Mouse (Mus musculus): ENCODE results near the gene Hoxd8. TPM values are rescaled to one million over a fixed set of nuclear protein-coding genes. Genes with fewer than 3 reads are reported as not detected.

Gene Hoxd8
- total RNA-seq, 1 experiment, result 1.2 TPM

GRCm38 (mm10) chr2:74699664-74700545 is 4.5 kb upstream of the Hoxd8 start:
- Histone ChIP-seq H3K4me3 (ENCODE audit: insufficient read depth in 1 of 2, low read depth in 1 of 2, low read length in 2 of 2, poor library complexity in 1 of 2, severe bottlenecking in 1 of 2) (no peak overlapping the region), H3K36me3 (ENCODE audit: control insufficient read depth, insufficient read depth, low read length, poor library complexity, severe bottlenecking) (no peaks in the 10 kb centered on the region), H3K9me3 (ENCODE audit: control insufficient read depth, insufficient read depth, low read depth, low read length) (no peaks in the 10 kb centered on the region), H3K27ac (ENCODE audit: insufficient read depth, low read depth, low read length, poor library complexity, severe bottlenecking) (no peak overlapping the region), H3K4me1 (ENCODE audit: control insufficient read depth in 2 of 2, insufficient read depth in 2 of 2, low read length in 2 of 2, poor library complexity in 1 of 2) (peaks cover 0 to 4% of the 10 kb centered on the region in 2 experiments; a peak in 1 of 4 replicates), H3K9ac (ENCODE audit: insufficient read depth, low read depth, low read length, poor library complexity, severe bottlenecking) (no peak overlapping the region)
- DNase-seq (ENCODE audit: low read depth, low spot score), result no peak
- TF ChIP-seq ZNF384 (IDR thresholded peaks at IDR 0.05; ENCODE audit: low read depth, low read length) (no peak), MAFK (IDR thresholded peaks at IDR 0.05; ENCODE audit: insufficient read depth, low read depth, low read length) (no peak), ZC3H11A (IDR thresholded peaks at IDR 0.05; ENCODE audit: borderline replicate concordance, low read depth, low read length) (no peak)
- in situ Hi-C loops (cut with MboI; ENCODE audit: low sequenced_read_pairs in 2 of 2, unreplicated experiment in 2 of 2), result loop anchor here (5.0 to 25.0 kb wide), 3 partner anchors 442 to 887 kb away; no protein-coding TSS in a partner anchor

GRCm38 (mm10) chr2:74700546-74701112 is 3.8 kb upstream of the Hoxd8 start:
- in situ Hi-C loops (cut with MboI; ENCODE audit: low sequenced_read_pairs in 2 of 2, unreplicated experiment in 2 of 2), result loop anchor here (5.0 to 25.0 kb wide), 3 partner anchors 442 to 887 kb away; no protein-coding TSS in a partner anchor
- TF ChIP-seq HCFC1 (IDR thresholded peaks at IDR 0.05; ENCODE audit: borderline replicate concordance, insufficient read depth, low read length) (no peak), ZNF384 (IDR thresholded peaks at IDR 0.05; ENCODE audit: low read depth, low read length) (no peak), ZC3H11A (IDR thresholded peaks at IDR 0.05; ENCODE audit: borderline replicate concordance, low read depth, low read length) (no peak), CHD2 (IDR thresholded peaks at IDR 0.05; ENCODE audit: low read depth, low read length) (no peak), MAFK (IDR thresholded peaks at IDR 0.05; ENCODE audit: insufficient read depth, low read depth, low read length) (no peak)
- Histone ChIP-seq H3K36me3 (ENCODE audit: control insufficient read depth, insufficient read depth, low read length, poor library complexity, severe bottlenecking) (no peaks in the 10 kb centered on the region), H3K4me3 (ENCODE audit: insufficient read depth in 1 of 2, low read depth in 1 of 2, low read length in 2 of 2, poor library complexity in 1 of 2, severe bottlenecking in 1 of 2) (no peak overlapping the region), H3K9ac (ENCODE audit: insufficient read depth, low read depth, low read length, poor library complexity, severe bottlenecking) (no peak overlapping the region), H3K9me3 (ENCODE audit: control insufficient read depth, insufficient read depth, low read depth, low read length) (no peaks in the 10 kb centered on the region), H3K27ac (ENCODE audit: insufficient read depth, low read depth, low read length, poor library complexity, severe bottlenecking) (no peak overlapping the region), H3K4me1 (ENCODE audit: control insufficient read depth in 2 of 2, insufficient read depth in 2 of 2, low read length in 2 of 2, poor library complexity in 1 of 2) (peaks cover 0 to 4% of the 10 kb centered on the region in 2 experiments; a peak in 1 of 4 replicates)
- no peak for DNase-seq (ENCODE audit: low read depth, low spot score)

- no peak overlapping the region for H3K9ac ChIP-seq (ENCODE audit: insufficient read depth, low read depth, low read length, poor library complexity, severe bottlenecking)
- in situ Hi-C loops (cut with MboI; ENCODE audit: low sequenced_read_pairs in 2 of 2, unreplicated experiment in 2 of 2), result loop anchor here (5.0 to 25.0 kb wide), 3 partner anchors 440 to 885 kb away; no protein-coding TSS in a partner anchor
- no peaks in the 10 kb centered on the region for H3K36me3 ChIP-seq (ENCODE audit: control insufficient read depth, insufficient read depth, low read length, poor library complexity, severe bottlenecking)
- no peak for DNase-seq (ENCODE audit: low read depth, low spot score)
- no peak overlapping the region for H3K4me3 ChIP-seq (ENCODE audit: insufficient read depth in 1 of 2, low read depth in 1 of 2, low read length in 2 of 2, poor library complexity in 1 of 2, severe bottlenecking in 1 of 2)
- no peak for TF ChIP-seq ZNF384 (IDR thresholded peaks at IDR 0.05; ENCODE audit: low read depth, low read length)
- no peak for TF ChIP-seq MAFK (IDR thresholded peaks at IDR 0.05; ENCODE audit: insufficient read depth, low read depth, low read length)
- peak; percentile 80; the same call in 1 of the 2 replicates for TF ChIP-seq ZC3H11A (IDR thresholded peaks at IDR 0.05; ENCODE audit: borderline replicate concordance, low read depth, low read length)
- H3K27ac ChIP-seq (ENCODE audit: insufficient read depth, low read depth, low read length, poor library complexity, severe bottlenecking), result no peak overlapping the region
- H3K9me3 ChIP-seq (ENCODE audit: control insufficient read depth, insufficient read depth, low read depth, low read length), result no peaks in the 10 kb centered on the region
- peaks cover 0 to 7% of the 10 kb centered on the region in 2 experiments; a peak in 1 of 4 replicates for H3K4me1 ChIP-seq (ENCODE audit: control insufficient read depth in 2 of 2, insufficient read depth in 2 of 2, low read length in 2 of 2, poor library complexity in 1 of 2)
These were observed 2.2 kb upstream of the Hoxd8 start for GRCm38 (mm10) chr2:74701949-74702819.

DNA sequence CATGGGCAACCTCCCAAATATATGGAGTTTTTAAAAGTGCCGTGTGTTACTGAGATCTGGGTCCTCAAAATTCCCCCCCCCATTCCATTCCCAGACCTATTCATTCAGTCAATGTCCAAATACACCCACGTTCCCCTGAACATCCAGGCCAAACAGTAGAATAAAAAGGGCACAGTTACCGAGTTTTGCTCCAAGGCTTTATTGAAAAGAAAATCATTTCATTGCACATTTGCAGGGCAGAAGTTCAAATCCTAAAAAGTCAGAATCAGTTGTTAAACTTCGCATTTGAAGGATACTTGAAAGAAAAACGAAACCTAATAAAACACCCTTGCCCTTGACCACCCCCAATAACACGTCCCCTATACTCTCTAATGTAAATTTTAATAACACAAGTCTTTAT is 1.6 kb upstream of the Hoxd8 start:
- Histone ChIP-seq H3K27ac (ENCODE audit: insufficient read depth, low read depth, low read length, poor library complexity, severe bottlenecking) (no peak overlapping the region), H3K36me3 (ENCODE audit: control insufficient read depth, insufficient read depth, low read length, poor library complexity, severe bottlenecking) (no peaks in the 10 kb centered on the region), H3K9ac (ENCODE audit: insufficient read depth, low read depth, low read length, poor library complexity, severe bottlenecking) (no peak overlapping the region), H3K4me3 (ENCODE audit: insufficient read depth in 1 of 2, low read depth in 1 of 2, low read length in 2 of 2, poor library complexity in 1 of 2, severe bottlenecking in 1 of 2) (no peak overlapping the region), H3K9me3 (ENCODE audit: control insufficient read depth, insufficient read depth, low read depth, low read length) (no peaks in the 10 kb centered on the region), H3K4me1 (ENCODE audit: control insufficient read depth in 2 of 2, insufficient read depth in 2 of 2, low read length in 2 of 2, poor library complexity in 1 of 2) (peaks cover 0 to 7% of the 10 kb centered on the region in 2 experiments; a peak in 1 of 4 replicates)
- in situ Hi-C loops (cut with MboI; ENCODE audit: low sequenced_read_pairs in 2 of 2, unreplicated experiment in 2 of 2), result loop anchor here (5.0 to 25.0 kb wide), 3 partner anchors 439 to 884 kb away; no protein-coding TSS in a partner anchor
- no peak for DNase-seq (ENCODE audit: low read depth, low spot score)
- TF ChIP-seq ZC3H11A (IDR thresholded peaks at IDR 0.05; ENCODE audit: borderline replicate concordance, low read depth, low read length) (no peak), CHD2 (IDR thresholded peaks at IDR 0.05; ENCODE audit: low read depth, low read length) (no peak), MAFK (IDR thresholded peaks at IDR 0.05; ENCODE audit: insufficient read depth, low read depth, low read length) (no peak), ZNF384 (IDR thresholded peaks at IDR 0.05; ENCODE audit: low read depth, low read length) (no peak), HCFC1 (IDR thresholded peaks at IDR 0.05; ENCODE audit: borderline replicate concordance, insufficient read depth, low read length) (no peak)

Measured in ES-E14 (cell line).